Mouse (Mus musculus) gastrocnemius, adult 18-20 months (tissue): ENCODE data around the gene Phf7. TPM values are rescaled to one million over a fixed set of nuclear protein-coding genes. Genes with fewer than 3 reads are reported as not detected.

Source experiments
- DNase-seq: peaks from one replicate; pipeline ENCODE4 v3.0.0; 2021; ENCODE audit warnings: low spot score
- total RNA-seq, 2 experiments: library from RNA; stranded (reverse); gene quantifications; 2 replicates each; pipeline ENCODE4 v1.2.3; 2021

Gene Phf7
- total RNA-seq, 2 experiments from 2014 or later, result 9.2 to 10.8 TPM

GRCm38 (mm10) chr14:31233070-31233995, 17.8 kb downstream of the Phf7 start:
- no peak for DNase-seq

DNA sequence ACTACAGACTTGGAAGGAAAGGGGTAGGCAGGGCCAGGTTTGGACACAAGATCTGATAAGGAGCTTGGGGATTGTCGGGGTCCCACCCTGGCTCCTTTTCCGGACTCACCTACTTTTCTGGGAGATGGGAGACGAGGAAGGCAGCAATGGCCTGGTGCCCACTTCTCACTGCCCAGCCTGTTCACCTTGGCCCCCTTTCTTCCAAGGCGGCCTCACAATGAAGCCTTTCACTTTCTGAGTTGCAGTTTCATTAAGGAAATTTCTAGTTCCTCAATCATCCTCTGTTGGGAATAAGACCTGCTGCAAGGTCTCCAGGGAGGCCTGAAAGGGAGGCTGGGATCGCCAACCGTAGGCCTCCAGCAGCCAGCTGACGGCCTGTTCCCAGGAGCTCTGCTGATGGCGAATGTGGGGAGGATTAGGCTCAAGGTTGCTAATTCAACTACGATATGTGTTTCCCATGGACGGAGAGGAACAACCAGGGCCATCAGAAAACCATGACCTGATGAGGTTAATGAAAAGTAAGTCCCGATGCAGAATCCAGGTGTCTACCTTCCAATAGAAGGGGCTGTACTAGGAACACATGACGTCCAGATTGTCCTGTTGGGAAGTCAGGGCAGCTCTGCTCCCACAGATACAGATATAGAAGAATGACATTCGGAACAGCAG, 18.6 kb downstream of the Phf7 start:
- no peak for DNase-seq

DNA sequence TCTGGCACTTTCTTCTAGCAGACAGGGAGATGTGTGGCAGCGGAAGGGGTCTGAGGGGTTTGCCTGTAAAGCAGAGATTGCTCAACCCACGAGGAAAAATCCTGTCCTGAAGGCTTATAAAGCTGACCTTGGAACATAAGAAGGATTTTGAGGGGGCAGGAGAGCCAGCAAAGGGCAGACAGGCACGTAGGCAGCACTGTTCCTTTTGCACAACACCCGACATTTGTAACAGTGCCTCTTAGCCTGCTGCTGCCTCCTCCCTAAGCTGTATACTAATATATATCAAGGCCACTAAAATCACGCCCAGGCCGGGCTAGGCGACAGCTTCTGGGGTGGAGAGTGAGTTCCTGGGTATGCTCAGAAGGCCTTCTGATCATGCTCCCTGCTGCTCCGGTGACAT, 20.7 kb downstream of the Phf7 start:
- DNase-seq, result no peak

- no peak for DNase-seq
Measured at GRCm38 (mm10) chr14:31228234-31228633, 22.9 kb downstream of the Phf7 start.

GRCm38 (mm10) chr14:31226978-31227377, 24.1 kb downstream of the Phf7 start:
- no peak for DNase-seq

DNA sequence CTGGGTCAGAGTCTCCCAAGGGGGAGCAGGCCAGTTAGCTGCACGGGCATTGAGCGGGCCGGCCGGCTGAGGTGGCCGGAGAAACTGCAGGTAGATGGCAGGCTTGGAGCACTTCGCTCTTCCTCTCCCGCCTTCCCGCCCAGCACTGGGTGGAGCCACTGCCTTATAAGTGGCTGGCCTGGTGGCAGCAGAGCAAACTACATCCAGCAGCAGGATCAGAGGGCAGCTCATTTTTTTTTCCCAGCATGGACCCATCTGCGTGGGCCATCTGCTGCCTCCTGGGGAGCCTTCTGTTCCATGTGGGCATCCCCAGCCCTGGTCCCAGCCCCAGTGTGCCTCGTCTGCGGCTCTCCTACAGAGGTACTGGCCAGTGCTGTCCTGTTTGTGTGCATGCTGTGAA, 33.5 kb downstream of the Phf7 start, which contains the start of gene Sema3g:
Gene Sema3g, plus strand, starts transcription at position 195 of the 400 bp plus-strand sequence.
- no peak for DNase-seq

- DNase-seq, result no peak
Measured at GRCm38 (mm10) chr14:31216846-31217245, 34.3 kb downstream of the Phf7 start, which contains the start of gene Nisch. TSS of gene Nisch (minus strand) at chr14:31216946.

- peak; percentile 65 for DNase-seq
Measured at GRCm38 (mm10) chr14:31215157-31216002, 35.7 kb downstream of the Phf7 start.

DNA sequence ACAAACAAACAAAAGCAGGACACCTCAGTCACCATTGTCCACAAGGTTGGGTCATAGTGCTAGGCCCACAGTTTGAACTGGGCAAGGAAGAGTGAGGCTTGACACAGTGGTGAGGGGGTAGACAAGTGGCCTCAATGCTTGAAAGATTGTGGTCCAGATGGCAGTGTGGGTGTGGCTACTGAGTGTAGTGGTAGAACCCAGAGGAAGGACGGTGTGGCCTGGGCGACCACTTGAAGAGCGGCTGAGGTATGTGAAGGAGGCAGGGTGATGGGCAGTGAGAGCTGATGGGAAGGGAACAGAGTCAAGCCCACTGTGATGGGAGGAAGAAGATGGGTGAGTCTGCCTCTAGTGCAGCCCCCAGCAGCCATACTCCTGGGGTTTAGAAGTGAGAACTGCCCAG, 36.4 kb downstream of the Phf7 start:
- DNase-seq, result no peak

DNA sequence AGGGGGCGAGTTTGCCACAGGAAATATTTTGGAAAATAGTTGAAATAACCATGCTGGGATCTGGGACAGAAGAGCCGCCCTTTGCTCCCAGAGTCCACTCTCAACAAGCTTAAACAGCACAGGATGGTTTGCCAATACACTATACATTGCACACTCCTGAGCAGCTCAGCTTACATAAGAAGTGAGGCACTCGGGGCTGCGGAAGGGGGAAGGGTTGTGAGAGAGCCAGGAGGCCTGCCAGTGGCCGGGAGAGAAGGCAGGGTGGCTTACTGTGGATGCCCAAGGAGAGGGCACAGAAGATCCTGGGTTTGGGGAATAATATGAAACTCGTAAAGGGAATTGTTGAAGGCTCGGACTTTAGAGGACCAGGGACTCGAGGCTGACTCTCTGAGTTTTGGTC, 37.2 kb downstream of the Phf7 start:
- DNase-seq, result no peak

DNA sequence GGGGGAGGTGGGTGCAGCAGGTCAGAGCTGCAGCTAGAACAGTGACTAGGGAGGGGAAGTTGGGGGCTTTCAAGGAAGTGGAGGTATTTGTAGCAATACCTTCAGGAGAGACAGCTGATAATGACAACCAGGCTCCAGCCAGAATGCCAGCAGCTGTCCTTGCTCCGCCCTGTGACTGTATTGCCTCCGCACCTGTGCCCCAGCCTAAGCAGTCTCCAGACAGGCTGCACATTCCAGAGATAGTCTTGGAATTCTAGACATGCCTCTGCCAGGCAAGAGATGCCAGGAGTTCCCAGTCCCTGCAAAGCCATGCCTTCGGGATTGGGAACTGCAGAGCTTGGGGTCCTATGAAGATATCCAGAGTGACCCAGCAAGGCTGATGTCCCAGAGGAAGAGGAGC, 38.6 kb downstream of the Phf7 start:
- no peak for DNase-seq

DNA sequence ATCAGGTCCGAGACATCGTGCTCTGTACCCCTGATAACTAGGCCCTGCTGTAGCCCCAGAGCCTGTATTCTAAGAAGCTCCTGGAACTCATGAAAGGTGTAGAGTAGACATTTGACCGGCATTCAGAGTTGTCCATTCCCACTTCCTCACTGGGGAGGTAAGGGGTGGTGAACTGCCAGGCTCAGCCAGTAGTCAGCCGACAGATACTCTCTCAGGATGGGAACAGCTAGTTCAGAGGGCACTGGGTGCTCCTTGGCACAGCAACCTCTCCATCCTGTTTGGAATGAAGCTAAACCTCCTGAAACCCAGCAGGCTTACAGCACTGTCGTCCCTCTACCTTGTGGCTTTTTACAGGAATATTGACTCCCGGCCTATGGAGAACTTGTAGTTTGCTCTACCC, 39.3 kb downstream of the Phf7 start:
- no peak for DNase-seq

- no peak for DNase-seq
Measured at GRCm38 (mm10) chr14:31209133-31209557, 42.0 kb downstream of the Phf7 start.

GRCm38 (mm10) chr14:31208084-31208483, 43.0 kb downstream of the Phf7 start, which contains the start of gene Tnnc1:
TSS of gene Tnnc1 (plus strand) at chr14:31208312.
- DNase-seq, result no peak

- no peak for DNase-seq
Measured at GRCm38 (mm10) chr14:31207070-31207830, 43.9 kb downstream of the Phf7 start.

GRCm38 (mm10) chr14:31206472-31206981, 44.6 kb downstream of the Phf7 start:
- DNase-seq, result peak; percentile 95

DNA sequence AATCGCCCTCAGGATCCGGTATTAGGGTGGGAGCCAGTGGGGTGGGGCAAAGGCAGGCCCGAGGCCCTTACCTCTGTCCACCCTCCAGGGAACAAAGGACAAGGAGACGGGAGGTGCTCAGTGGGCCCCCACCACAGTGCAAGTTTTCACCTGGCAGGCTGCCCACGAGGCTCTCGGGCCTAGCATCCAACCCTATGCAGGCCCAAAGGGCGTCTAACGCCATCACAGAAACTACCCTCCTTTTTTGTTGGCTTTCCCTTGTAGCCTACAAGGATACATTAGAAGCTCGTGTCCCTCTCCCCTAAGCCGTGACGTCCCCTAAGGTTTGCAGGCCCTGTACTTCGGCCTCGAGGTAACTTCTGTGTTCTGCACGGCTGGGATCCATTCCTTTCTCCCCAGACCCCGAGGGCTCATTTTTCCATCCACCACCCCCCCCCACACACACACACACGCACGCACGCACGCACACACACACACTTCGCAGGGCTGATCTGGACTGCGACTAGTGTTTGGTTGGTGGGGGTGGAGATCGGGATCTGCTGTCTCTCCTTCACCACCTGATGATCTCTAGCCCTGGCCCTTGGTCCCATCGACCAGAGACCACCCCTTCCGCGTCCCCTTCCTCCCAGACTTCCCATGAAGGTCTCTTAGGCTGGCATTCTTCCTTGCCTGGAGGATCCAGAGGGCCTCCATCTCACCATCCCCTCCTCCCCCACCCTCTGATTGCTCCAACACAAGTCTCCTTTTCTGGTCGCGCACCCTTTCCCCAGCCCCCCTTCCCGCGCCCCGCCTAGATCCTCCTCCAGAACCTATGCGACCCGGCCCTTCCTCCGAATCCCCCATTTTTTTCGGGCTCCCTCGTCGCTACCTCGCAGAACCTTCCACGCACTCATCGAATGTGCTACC, 45.3 kb downstream of the Phf7 start:
- peak; percentile 39 for DNase-seq

DNA sequence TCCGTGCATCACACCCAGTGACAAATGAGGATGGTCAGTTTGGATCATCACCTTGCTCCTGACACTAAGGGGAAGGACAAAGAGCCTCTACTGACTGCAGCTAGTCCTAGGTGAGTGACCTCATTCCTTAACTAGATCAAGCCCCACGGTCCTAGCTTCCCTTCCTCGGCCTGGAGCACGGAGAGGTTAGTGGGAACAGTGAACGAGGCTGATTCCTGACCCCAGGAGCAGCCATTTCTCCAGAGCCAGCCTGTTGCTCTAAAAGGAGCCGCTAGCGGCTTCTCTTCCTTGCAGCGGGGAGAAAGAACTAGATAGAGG, 45.9 kb downstream of the Phf7 start:
- DNase-seq, result no peak

DNA sequence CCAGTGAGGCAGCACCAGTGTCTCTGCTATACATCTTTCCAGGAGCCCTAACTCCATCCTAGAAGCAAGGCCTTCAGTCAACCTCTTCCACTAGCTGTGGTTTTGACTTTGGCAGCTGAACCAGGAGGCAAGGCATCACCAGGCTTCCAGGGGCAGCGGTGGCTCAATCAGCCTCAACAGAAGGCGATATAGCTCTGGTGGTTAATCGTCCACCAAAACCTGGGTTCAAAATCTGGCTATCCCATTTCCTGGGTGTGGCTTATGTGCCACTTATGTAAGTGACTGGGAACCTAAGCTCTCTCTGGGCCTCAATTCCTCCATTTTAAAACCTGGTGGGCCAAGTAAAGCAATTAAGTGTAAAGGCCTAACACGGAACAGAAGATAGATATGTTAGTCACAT, 46.3 kb downstream of the Phf7 start:
- no peak for DNase-seq

- DNase-seq, result no peak
Measured at GRCm38 (mm10) chr14:31200038-31200437, 51.1 kb downstream of the Phf7 start.
